Mouse (Mus musculus) cerebellum, postnatal 14 days (tissue): ENCODE measurements around the gene 4931440F15Rik.
"Not testable (repeated sequence)": the region's sequence is repeated elsewhere in the genome, so short reads cannot be mapped to it uniquely, and the experiment has no call there.

ENCODE experiments used
- DNase-seq, 2 experiments: peaks; one replicate each; pipeline ENCODE4 v3.0.0; 2021; ENCODE audit warnings: mixed read lengths in 2 of 2

Gene 4931440F15Rik

DNA sequence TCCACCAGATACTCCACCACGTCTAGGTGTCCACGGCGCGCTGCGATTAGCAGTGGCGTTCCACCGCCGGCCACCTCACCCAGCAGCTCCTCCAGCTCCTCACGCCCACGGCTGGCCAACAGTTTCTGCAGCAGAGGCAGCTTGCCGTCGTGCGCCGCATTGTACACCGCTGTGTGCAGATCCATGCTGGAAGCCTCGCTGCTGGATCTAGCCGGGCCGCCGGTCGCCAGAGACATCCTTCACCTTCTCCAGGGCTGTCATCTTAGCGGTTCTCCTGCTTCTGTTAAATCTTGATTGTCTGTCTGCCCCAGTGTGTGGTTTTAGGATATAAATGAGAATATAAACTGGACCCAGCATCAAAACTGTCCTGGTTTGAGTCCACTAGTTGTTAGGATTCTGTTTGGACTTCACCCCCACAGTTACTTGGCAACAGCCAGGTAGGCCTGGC, at the start of gene 4931440F15Rik:
4931440F15Rik (minus strand) TSS at position 398 of the 448 bp plus-strand sequence.
- not testable (repeated sequence) for DNase-seq

GRCm38 (mm10) chr11:29874781-29875180, 49.3 kb upstream of the 4931440F15Rik start:
- DNase-seq, result not testable (repeated sequence)

- DNase-seq, result no peak
Measured at GRCm38 (mm10) chr11:29870174-29870573, 44.7 kb upstream of the 4931440F15Rik start.

DNA sequence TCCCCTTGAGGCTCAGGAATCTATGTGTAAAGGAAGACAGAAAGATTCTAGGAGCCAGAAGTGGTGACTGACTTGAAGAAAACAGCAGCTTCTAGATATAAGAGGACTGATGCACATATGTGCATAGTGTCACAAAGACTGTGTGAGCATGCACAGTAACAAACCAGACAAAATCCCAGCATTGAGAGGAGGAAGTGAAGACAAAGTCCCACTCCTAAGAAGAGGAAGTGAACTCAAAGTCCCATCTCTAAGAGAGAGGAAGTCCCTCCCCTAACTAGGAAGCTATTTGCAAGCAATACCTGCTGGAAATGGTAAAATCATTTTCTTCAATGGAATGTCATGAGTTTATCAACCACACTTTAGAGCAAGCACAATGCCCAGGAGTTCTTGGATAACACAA, 38.8 kb upstream of the 4931440F15Rik start:
- DNase-seq, result no peak

- peak; percentile 72 to 76 for DNase-seq
Measured at GRCm38 (mm10) chr11:29861750-29862397, 36.4 kb upstream of the 4931440F15Rik start.

- no peak for DNase-seq
Measured at GRCm38 (mm10) chr11:29861040-29861439, 35.6 kb upstream of the 4931440F15Rik start.

- no peak for DNase-seq
Measured at GRCm38 (mm10) chr11:29840606-29841227, 15.2 kb upstream of the 4931440F15Rik start.

- DNase-seq, result no peak
Measured at GRCm38 (mm10) chr11:29839781-29840180, 14.3 kb upstream of the 4931440F15Rik start.

- no peak for DNase-seq
Measured at GRCm38 (mm10) chr11:29837066-29837465, 11.6 kb upstream of the 4931440F15Rik start.

DNA sequence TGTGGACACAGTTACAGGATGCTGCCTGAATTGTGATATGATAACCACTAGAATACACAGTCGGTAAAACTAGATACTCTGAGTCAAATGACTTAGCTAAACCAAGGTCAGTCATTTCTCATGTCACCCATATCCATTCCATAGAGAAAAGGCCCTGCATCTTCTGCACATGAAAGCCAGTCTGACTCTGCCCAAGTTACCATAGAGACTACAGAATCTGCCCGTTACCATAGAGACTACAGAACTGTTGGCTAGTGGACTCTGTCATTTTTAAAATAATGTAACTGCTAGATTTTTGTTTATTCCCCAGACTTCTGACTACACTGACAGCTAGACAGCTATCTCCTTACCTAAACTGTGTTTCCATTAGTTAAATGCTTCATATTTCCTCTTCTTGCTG, 2.3 kb upstream of the 4931440F15Rik start:
- DNase-seq, result no peak

DNA sequence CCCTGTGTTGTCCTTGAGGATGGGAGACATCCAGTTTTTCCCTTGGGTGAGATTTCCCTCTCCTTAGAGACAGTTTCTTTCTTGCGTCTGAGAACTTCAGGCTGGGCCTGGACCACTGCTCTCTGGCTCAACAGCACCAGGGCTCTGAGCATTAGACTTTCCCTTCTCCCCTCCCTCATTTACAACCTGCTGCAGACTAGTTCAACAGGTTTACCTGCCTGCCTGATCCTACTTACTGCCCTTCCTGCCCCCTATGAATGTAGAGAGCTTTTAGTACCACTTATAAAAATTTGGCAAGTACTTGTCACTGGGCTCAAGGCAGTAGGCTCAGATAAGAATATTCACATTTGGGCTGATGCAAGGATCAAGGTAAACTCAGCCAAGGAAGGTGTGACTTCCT, 533 bp upstream of the 4931440F15Rik start:
- DNase-seq, result no peak

- DNase-seq, result peak in 1 of 2 experiments; percentile 32
Measured at GRCm38 (mm10) chr11:29824474-29825270, 796 bp downstream of the 4931440F15Rik start.

DNA sequence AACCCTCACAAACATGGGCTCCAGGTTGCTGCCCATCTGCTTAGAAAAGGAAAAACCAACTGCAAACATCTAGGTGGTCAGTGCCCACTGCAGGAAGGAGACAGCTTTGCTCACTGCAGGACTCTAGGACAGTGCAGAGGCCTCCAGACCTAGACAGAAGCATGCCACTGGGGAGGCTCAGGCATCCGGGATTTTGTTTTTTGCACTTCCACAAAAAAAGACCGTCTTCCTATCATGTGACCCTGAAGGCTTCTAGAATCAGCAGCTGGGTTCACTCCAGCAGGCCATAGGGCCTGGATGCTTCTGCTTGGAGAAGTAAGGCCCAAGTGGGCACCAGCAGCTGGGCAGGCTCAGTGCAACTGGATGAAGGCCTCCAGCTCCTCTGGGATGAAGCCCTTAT, 2.3 kb downstream of the 4931440F15Rik start:
- no peak for DNase-seq

DNA sequence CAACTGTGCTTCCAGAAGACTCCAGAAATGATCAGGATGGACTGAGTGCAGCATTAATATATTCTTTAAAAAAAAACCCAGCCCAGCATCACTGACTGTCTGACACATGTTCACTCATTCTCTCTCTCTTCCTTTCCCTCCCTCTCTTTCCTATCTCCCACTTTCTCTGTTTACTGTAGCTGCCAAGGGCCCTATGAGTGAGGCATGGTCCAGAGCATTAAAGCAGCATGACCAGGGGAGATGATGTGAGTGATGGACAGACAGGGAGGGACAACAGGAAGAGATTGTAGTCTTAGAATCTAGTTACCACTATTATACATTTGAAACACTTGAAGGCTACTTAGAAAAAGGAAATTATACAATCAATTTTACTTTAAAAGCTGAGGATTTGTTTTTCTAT, 9.8 kb downstream of the 4931440F15Rik start:
- DNase-seq, result no peak

DNA sequence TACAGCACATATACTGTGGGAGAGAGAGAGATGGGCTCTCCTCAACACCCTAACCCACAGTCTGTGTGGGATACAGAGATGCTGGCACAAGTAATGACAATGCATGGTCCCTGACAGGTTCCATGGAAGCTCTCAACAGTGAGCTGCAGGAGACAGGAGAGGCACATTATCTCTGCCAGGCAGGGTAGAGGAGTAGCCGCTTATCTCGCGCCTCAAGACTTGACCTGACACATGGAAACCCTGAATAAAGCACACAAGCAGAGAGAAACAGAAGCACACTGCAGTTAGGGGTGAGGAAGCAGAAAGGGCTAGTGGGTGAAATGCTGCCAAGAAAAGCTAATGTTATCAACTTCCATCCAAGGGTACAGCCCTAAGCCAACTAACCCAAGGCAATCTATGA, 10.2 kb downstream of the 4931440F15Rik start:
- no peak for DNase-seq

DNA sequence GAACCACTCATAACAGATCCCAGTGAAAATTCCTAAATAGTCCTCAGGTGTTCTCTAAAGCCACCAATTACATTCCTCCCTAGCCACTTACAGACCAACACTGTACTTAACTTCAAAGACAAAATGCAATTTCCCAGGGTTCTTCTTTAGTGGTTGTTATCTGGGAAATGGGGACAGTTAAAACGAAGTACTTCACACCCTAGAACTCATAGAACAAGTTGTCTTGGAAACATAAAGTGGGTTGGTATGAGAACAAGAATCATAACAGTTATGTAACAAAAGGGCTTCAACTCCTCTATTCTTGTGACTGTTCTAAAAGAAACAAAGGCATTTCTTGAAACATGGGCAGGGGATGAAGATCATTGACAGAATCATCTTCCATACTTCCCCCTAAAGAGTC, 12.2 kb downstream of the 4931440F15Rik start:
- DNase-seq, result no peak

- no peak for DNase-seq
Measured at GRCm38 (mm10) chr11:29812475-29812874, 13.0 kb downstream of the 4931440F15Rik start.

- no peak for DNase-seq
Measured at GRCm38 (mm10) chr11:29810324-29810723, 15.1 kb downstream of the 4931440F15Rik start.

DNA sequence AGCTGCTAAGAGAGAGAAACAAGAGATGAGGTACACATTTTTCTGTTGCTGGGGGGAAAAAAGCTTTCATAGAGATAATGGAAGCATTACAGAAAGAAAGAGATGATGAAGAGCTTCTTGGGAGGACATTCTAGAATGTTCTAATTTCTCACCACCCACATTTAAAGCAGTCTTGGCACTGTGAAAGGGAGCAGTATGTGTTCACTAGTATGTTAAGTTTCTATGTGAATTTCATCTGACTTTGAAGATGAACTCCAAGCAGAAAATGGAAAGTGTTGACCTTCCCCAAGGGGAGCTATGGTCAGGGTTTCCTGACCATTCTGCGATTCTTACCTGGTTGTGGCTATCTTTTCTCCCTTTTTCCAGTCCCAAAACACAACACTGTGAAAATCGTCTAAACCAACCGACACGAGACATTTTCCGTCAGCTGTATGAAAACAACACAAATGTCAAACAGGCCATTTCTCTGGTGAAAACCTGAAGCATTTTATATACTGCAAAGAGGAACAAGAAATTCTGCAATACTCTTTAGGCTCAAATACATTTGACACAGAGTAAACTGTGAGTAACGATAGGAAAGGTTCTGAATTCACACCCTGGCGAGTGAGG, 16.4 kb downstream of the 4931440F15Rik start:
- DNase-seq, result no peak

DNA sequence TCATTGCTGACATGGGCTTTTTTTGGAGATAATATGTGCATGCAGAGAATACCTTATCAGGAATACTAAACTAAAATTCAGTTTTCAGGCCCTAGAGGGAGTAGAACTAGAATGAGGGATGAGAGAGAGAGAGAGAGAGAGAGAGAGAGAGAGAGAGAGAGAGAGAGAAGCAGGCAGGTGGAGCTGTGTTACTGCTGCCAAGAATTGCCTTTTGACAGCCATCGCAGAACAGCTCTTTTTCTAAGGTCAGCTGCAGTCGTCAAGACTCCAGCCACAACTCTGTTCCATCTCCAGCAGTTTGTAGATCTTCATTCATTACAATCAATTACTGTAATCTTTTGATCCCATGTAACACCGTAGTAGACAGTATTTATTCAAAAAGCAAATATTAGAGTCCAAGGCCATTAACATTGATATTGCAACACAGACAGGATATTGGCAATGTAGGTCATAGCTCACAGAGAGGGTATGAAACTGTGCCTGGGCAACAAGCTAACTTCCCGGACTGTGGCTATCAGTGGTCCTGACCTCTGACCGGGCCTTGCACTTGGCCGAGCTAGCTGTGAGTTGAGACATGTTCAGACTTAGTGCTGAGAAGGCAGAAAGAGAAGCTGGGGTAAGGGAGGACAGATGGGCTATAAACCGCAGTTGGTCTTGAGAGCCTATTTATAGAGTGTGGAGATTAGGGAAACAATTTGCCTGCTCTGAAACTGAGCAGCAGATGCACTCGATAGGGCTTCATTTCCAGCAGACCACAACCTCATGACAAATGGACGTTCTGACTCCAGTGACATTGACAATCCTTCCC, 17.1 kb downstream of the 4931440F15Rik start:
- DNase-seq, result peak; percentile 46 to 67

DNA sequence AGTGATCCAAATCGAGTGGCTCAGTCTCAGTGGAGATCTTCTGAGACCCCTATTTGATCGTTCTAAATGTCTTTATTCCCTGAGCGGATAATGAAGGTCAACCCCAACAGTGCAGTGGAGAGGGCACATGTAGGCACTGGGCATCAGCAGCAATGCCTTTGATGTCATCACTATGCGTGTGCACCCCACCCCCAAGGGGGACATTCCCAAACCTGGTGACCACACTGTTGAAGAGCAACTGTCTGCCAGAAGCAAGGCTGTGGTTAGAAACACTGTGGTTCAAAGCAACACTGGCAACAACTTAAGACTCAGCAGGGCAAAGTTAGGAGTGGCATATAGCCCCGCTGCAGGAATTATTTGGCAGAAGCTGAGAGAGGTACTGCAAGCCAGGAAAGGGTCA, 18.1 kb downstream of the 4931440F15Rik start:
- DNase-seq, result peak in 1 of 2 experiments; percentile 18
